Mouse (Mus musculus): Measurements from ENCODE around the gene Cflar.
"Not testable (repeated sequence)": the region's sequence is repeated elsewhere in the genome, so short reads cannot be mapped to it uniquely, and the experiment has no call there.

Cflar gene

DNA sequence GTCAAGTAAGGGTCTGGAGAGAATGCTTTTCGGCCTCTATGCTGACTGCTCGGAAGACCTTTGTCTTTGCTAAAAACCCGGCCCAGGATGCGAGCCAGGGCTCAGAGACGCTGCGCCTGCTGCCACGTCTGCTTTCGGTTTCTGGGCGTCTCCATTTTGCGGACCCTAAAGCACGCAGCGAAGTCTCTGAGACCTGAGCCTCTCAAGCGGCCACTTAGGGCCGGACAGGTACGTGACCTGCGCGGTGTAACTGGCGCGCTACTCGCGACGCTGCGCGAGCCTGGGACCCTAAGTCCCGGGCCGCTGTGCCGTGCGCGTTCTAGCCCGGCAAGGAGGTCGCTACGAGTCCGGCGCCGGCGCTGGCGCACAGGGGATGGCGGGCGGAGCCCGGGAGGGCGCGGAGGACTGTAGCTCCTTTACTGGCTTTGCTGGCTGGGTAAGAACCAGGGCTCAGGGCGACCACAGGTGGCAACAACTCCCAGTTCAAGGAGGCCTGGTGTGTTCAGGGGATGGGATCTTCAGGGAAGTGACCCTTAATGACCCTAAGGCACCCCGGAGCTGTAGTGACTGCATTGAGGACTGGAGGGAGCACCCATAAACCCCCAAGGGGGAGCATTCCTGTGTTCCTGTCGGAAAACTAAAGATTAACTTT is at the start of gene Cflar:
Gene Cflar, plus strand, starts transcription at position 144 of the 652 bp plus-strand sequence.
- DNase-seq (ENCODE audit: extremely low read depth, insufficient read length, low spot score): peak; percentile 93

GRCm38 (mm10) chr1:58662671-58663070 is 48.6 kb upstream of the Cflar start:
- DNase-seq (ENCODE audit: extremely low read depth, insufficient read length, low spot score): not testable (repeated sequence)

- peak; percentile 19 for DNase-seq (ENCODE audit: extremely low read depth, insufficient read length, low spot score)
Measured at GRCm38 (mm10) chr1:58663365-58663764, 47.9 kb upstream of the Cflar start.

DNA sequence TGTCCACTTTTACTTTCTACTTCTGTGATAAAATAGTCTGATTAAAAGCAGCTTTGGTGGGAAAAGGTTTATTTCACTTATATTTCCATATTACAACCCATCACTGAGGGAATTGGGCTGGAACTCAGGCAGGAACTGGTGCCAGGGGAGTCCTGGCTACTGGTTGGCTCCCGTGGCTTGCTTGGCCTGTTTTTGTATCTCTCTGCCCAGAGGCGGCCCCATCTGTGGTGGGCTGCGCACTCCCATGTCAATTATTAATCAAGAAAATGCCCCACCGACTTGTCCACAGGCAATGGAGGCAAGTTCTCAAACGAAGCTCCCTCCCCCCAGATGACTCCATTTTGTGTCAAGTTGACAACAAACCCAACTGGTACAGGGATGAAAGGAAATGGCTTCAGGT is 43.1 kb upstream of the Cflar start:
- no peak for DNase-seq (ENCODE audit: extremely low read depth, insufficient read length, low spot score)

- DNase-seq (ENCODE audit: extremely low read depth, insufficient read length, low spot score): not testable (repeated sequence)
Measured at GRCm38 (mm10) chr1:58669635-58670034, 41.7 kb upstream of the Cflar start.

- no peak for DNase-seq (ENCODE audit: extremely low read depth, insufficient read length, low spot score)
Measured at GRCm38 (mm10) chr1:58672116-58672515, 39.2 kb upstream of the Cflar start.

DNA sequence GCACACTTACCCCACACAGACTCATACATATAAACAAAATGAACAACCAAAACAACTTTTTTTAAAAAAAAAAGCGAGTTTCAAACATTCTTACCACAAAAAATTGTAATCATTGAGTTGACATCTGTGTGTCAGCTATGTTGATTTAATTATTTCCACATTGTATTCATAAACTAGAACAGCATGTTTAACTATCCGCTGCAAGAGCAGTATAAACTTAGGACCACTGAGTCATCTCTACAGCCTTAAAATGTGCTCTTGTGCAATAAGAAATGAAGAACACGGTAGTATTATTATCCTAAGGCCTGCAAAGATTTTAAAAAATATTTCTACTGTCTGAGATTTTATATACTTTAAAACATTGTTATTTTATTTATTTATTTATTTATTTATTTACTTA is 36.3 kb upstream of the Cflar start:
- no peak for DNase-seq (ENCODE audit: extremely low read depth, insufficient read length, low spot score)

GRCm38 (mm10) chr1:58677575-58677974 is 33.7 kb upstream of the Cflar start:
- DNase-seq (ENCODE audit: extremely low read depth, insufficient read length, low spot score): peak; percentile 26

DNA sequence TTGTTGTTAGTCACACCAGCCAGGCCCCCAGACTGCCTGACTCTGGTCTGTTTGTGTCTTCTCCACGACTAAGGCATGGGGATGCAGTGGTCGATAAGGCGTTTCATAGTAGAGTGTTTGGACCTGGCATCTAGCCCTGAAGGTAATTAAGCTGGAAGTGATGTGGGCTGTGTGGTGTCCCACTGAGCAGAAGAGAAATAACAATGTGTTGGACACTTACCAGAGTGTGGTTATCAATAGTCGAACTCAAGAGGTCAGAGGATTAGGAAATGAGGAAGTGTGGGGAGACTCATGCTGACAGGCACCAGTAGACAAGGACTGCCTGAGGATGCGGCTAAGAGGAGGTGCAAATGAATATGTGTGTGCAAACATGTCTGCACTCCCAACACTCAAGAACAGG is 32.9 kb upstream of the Cflar start:
- not testable (repeated sequence) for DNase-seq (ENCODE audit: extremely low read depth, insufficient read length, low spot score)

GRCm38 (mm10) chr1:58689426-58689825 is 21.9 kb upstream of the Cflar start:
- no peak for DNase-seq (ENCODE audit: extremely low read depth, insufficient read length, low spot score)

DNA sequence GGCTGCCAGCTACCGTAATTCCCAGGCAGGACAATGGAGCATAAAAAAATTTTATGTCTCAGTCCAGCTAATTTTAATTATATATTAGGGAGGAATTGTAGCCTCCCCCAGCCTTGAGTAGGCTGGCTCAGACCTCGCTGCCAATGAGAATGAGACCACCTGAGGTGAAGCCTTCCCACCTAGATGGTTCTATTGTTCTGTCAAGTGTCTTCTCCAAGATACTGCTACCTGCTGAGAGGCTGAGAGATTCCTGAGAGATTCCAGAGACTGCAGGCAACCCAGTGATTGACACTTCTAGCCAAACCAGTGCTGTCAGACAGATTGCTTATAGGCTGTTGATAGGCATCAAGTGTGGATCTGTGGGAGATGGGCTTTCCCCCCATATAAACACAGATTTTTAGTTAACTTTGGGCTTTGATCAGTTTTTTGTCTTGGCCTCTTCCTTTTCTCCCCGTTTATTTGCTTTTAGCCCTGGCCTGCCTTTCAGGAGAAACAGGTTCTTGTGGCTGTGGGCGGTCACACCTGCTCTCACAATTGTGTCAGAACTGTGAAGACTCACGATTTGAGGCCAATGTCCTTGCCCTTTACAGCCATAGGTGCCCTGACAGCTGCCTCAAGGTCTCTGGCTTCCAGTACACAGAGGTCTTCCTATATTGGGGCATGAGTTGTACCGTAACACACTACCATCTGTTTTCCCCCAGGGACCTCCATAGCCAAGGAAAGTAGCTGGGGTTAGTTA is 21.1 kb upstream of the Cflar start:
- no peak for DNase-seq (ENCODE audit: extremely low read depth, insufficient read length, low spot score)

DNA sequence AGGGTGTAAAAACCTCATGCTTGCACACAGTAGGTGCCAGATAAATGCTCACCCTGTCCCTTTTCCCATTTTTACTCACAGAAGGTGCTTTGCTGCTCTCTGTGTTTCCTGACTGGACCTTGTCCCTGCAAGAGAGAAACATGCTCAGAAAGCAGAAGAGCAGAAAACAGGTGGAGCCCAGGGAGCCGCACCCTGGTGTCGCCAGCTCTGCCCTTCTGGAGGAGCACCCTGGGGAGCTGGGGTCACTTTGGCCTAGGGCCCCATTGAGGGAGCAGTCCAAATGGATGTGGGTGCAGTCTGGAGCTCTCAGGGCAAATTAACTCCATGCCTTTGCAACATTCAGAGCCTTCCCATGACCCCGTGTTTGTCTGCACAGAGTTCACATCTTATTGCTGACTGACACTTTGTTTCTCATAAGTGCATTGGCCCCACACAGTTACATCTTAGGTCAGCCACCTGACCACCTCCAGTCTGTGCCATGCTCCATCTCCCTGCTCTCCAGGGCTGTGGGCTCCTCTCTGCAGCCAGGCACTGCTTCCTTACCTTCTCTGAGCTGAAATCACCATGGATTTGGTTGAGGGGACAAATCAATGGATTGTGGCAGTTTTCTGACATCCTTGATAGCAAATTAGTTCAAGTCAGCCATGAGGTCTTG is 20.3 kb upstream of the Cflar start:
- not testable (repeated sequence) for DNase-seq (ENCODE audit: extremely low read depth, insufficient read length, low spot score)

DNA sequence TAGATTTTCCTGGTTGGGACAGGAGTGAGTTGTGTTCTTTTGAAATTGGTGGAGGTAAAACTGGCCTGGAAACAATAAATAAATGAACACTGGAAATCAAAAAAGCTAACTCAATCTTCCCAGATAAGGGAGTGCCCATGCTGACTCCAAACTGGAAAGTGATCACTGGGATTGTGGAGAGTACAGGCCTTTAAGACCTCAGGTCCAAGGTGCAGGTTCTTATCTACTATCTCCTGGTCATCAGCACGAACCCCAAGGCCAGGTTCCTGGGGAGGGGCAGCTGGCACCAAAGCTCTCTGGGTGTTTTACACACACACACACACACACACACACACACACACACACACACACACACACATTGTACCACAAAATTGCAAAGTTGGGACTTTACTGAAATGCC is 19.6 kb upstream of the Cflar start:
- DNase-seq (ENCODE audit: extremely low read depth, insufficient read length, low spot score): not testable (repeated sequence)

GRCm38 (mm10) chr1:58693696-58694095 is 17.6 kb upstream of the Cflar start:
- DNase-seq (ENCODE audit: extremely low read depth, insufficient read length, low spot score): no peak

DNA sequence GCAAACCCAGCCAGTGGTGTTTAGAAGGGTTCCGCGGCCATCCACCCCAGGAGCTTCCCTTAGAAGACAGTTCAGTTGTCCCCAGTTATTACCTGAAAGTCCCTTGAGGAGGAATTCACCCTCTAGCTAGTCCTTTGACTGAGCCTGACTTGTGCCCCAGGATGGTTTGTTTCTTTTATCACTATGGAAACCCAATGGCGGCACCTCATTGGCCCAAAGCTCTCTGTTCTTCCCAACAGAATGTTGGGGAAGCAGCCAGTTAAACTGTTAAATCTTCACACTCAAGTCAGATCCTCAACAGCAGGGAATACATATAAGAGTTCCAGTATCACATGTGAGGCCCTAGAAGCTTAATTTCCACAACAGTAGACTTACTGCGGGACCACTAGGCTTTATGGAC is 15.5 kb upstream of the Cflar start, which contains the start of gene Als2cr12:
Gene Als2cr12, minus strand, starts transcription at position 180 of the 400 bp plus-strand sequence.
- DNase-seq (ENCODE audit: extremely low read depth, insufficient read length, low spot score): not testable (repeated sequence)

DNA sequence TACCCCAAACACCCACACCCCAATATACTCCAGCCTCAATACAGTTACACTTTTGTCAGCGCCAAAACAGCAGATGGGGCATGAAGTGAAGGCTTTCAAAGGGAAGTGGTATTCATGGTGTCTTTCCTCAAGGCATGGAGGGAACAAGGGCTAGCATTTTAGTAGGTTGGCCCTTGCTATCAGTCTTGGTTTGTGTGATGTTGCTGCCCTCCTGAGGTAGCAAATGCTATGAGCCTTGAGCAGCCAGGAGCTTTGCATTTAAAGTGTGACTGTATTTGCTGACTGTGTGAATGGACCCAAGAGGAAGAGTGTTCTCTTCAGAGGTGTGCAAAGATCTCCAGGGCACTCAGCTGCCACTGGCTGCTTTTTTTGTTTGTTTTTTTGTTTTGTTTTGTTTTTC is 13.7 kb upstream of the Cflar start:
- not testable (repeated sequence) for DNase-seq (ENCODE audit: extremely low read depth, insufficient read length, low spot score)

GRCm38 (mm10) chr1:58698781-58699180 is 12.5 kb upstream of the Cflar start:
- no peak for DNase-seq (ENCODE audit: extremely low read depth, insufficient read length, low spot score)

DNA sequence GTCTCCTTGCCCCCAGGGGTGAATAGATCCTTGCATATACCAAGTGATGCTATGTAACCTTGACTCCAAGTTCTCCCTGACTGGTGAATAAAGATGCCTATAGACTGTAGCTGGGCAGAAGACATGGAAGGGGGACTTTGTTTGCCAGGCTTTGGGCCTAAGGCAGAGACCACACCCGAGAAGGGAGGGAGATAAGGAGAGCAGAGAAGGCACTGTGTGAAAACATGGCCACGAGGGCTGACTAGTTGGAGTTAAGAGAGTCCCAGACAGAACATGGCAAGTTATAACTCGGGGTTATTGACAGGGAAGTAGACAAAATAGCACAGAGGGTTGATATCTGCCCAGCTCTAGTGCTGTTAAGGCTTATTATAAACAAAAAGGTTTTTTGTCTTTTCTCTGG is 11.3 kb upstream of the Cflar start:
- no peak for DNase-seq (ENCODE audit: extremely low read depth, insufficient read length, low spot score)

DNA sequence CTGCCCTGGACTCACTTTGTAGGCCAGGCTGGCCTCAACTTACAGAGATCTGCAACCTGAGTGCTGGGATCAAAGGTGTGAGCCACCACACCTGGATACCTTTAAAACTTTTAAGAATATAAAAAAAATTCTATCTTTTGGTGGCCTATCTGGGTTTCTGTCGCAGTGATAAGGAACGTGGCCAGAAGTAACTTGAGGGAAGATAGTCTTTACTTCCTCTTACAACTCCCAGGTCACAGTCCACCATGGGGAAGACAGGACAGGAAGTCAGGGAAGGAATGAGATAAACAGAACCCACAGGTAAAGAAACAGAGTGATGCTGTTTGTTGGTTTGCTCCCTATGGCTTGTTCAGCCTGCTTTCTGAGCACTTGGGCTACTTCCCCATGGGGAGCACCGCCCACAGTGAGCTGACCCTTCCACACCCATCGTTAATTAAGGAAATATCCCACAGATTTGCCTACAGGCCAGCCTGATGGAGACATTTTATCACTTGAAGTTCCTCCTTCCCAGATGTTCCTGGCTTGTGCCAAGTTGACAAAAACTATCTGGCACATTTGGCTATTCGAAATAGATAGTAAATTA is 10.6 kb upstream of the Cflar start:
- not testable (repeated sequence) for DNase-seq (ENCODE audit: extremely low read depth, insufficient read length, low spot score)

GRCm38 (mm10) chr1:58710043-58710442 is 1.3 kb upstream of the Cflar start:
- not testable (repeated sequence) for DNase-seq (ENCODE audit: extremely low read depth, insufficient read length, low spot score)

DNA sequence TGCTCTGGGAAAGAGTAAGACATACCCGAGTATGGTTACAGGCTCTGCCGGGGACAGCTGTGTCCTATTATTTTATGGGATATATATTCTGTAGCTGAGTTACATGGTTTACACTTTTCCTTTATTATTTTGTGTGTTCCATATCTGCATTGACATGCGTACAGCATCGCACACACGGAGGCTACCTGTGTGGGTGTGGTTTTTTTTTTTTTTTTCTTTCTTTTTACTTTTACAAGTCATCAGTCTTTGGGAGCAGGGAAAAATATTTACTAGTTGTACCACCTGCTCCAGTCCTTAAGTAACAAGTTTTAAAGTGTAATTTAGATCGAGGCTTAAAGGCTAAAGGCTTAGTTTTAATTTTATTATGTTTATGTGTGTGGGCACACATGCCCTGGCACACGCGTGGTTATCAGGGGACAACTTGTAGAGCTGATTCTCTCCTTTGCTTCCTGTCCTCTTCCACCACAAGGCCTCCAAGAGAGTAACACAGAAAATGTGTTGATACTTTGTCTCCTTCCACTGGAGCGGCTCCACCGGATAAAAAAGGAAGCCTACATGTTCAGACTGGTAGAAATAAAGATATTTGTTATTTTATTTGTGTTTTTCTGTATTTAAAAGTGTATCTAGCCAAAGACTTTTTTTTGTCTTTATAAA is 470 bp upstream of the Cflar start:
- no peak for DNase-seq (ENCODE audit: extremely low read depth, insufficient read length, low spot score)
